In genomic region chr5:121187580-121188001, GRCm38 (mm10) we compare ENCODE assay signal across 11 mouse cellular contexts. TPM values are rescaled to one million over a fixed set of nuclear protein-coding genes. Genes with fewer than 3 reads are reported as not detected.
DNase-seq lines count a peak whose midpoint lies in the region; ATAC-seq lines count a peak whose summit lies in the region.
"Had no signal": no experiment of that assay in that cellular context is flagged by ENCODE, and none has a peak within 500 bp of the region (broad histone marks: within the 10 kb centered on the region; RNA-seq: fewer than 3 reads in every experiment).

No protein-coding gene starts in this region.

- peak; percentile 50 for DNase-seq in cerebellum, adult 9-10 months
- peak; percentile 21 to 25 for DNase-seq in left cerebral cortex, postnatal 36 days (ENCODE audit: low spot score in 2 of 2)
- DNase-seq in left cerebral cortex, postnatal 10 days (ENCODE audit: extremely low spot score in 1 of 2, low spot score in 2 of 2) = no peak
- peak; percentile 99 for DNase-seq in heart, adult 11 months
- peak; percentile 44 for DNase-seq in heart, postnatal 25 days (ENCODE audit: low spot score)
- DNase-seq in urinary bladder, adult 2 months (ENCODE audit: low spot score) = no peak
- DNase-seq: left cerebral cortex, postnatal 4 days; lung, postnatal 4 days had no signal

- no peak for ATAC-seq in cerebellum, adult (ENCODE audit: insufficient number of reproducible peaks, low FRiP score, low TSS enrichment)
- no peak for ATAC-seq in frontal cortex, adult (ENCODE audit: low TSS enrichment)
- ATAC-seq: intestine, embryonic 15.5 days had no signal

- intact Hi-C loops in left cerebral cortex, postnatal 36 days (cut with DNase I) = no loop called here
- intact Hi-C loops in left cerebral cortex, postnatal 10 days (cut with DNase I) = no loop called here
- intact Hi-C loops in heart, postnatal 25 days (cut with DNase I) = no loop called here

RNA-seq across cellular contexts. Expression of gene Ptpn11, which starts 3.6 kb away (rescaled TPM):
- total RNA-seq in left cerebral cortex, postnatal 36 days (2021) = 10 to 100 TPM; 93.7 to 99.3 TPM
- total RNA-seq in left cerebral cortex, postnatal 10 days (2021) = 10 to 100 TPM; 78.0 to 80.4 TPM
- total RNA-seq in heart, postnatal 25 days (2021) = 100 to 1,000 TPM; 175 to 181 TPM
- 40.0 and 56.5 TPM in 2 replicates for polyA plus RNA-seq in urinary bladder, adult 2 months (2012; rRNA removed)

RNA-seq across cellular contexts. Expression of gene Rpl6, which starts 16.7 kb away (rescaled TPM):
- 100 to 1,000 TPM; 401 to 441 TPM for total RNA-seq in left cerebral cortex, postnatal 36 days (2021)
- 100 to 1,000 TPM; 499 to 506 TPM for total RNA-seq in left cerebral cortex, postnatal 10 days (2021)
- total RNA-seq in heart, postnatal 25 days (2021) = 100 to 1,000 TPM; 521 to 551 TPM
- polyA plus RNA-seq in urinary bladder, adult 2 months (2012; rRNA removed) = 889 and 965 TPM in 2 replicates

RNA-seq across cellular contexts. Expression of gene Hectd4, which starts 32.4 kb away (rescaled TPM):
- 100 to 1,000 TPM; 180 to 207 TPM for total RNA-seq in left cerebral cortex, postnatal 36 days (2021)
- total RNA-seq in left cerebral cortex, postnatal 10 days (2021) = 100 to 1,000 TPM; 222 to 247 TPM
- 10 to 100 TPM; 19.3 to 23.0 TPM for total RNA-seq in heart, postnatal 25 days (2021)
- polyA plus RNA-seq in urinary bladder, adult 2 months (2012; rRNA removed) = 11.8 and 13.2 TPM in 2 replicates

Comparison
In these comparisons a context has a peak if more than half of its experiments do, and no peak if none do; other contexts are left out.
1. DNase-seq: peak in cerebellum, adult 9-10 months (single experiment), left cerebral cortex, postnatal 36 days (2 of 2), heart, adult 11 months (single experiment) and heart, postnatal 25 days (single experiment); none in left cerebral cortex, postnatal 10 days (0 of 2) and urinary bladder, adult 2 months (single experiment).
2. RNA of gene Hectd4, which starts 32.4 kb away (total RNA-seq): 222 to 247 TPM in left cerebral cortex, postnatal 10 days and 180 to 207 TPM in left cerebral cortex, postnatal 36 days; 19.3 to 23.0 TPM in heart, postnatal 25 days; every median in the first group is over 4 times any median in the second.